Mouse (Mus musculus) urinary bladder, adult 18-20 months (tissue): ENCODE measurements around the gene Mlh3.
"Not testable (repeated sequence)": the region's sequence is repeated elsewhere in the genome, so short reads cannot be mapped to it uniquely, and the experiment has no call there.

Experiments used
- DNase-seq, 2 experiments: peaks; one replicate each; pipeline ENCODE4 v3.0.0; 2022; ENCODE audit warnings: low spot score in 2 of 2, mixed read lengths in 2 of 2

Gene Mlh3

GRCm38 (mm10) chr12:85270319-85270718, at the start of gene Mlh3:
Gene Mlh3 (minus strand): TSS chr12:85270599.
- peak; percentile 78 to 82 for DNase-seq

GRCm38 (mm10) chr12:85308651-85309050, 38.3 kb upstream of the Mlh3 start:
- DNase-seq: no peak

GRCm38 (mm10) chr12:85305247-85305892, 35.0 kb upstream of the Mlh3 start:
- DNase-seq: peak; percentile 57 to 80

- DNase-seq: no peak
Observed at GRCm38 (mm10) chr12:85304725-85305124, 34.3 kb upstream of the Mlh3 start.

GRCm38 (mm10) chr12:85303256-85303655, 32.9 kb upstream of the Mlh3 start:
- DNase-seq: no peak

- no peak for DNase-seq
Observed at GRCm38 (mm10) chr12:85298835-85299180, 28.4 kb upstream of the Mlh3 start.

GRCm38 (mm10) chr12:85298127-85298834, 27.9 kb upstream of the Mlh3 start:
- peak in 1 of 2 experiments; percentile 47 for DNase-seq

- no peak for DNase-seq
Observed at GRCm38 (mm10) chr12:85297345-85297997, 27.1 kb upstream of the Mlh3 start.

GRCm38 (mm10) chr12:85296915-85297314, 26.5 kb upstream of the Mlh3 start:
- DNase-seq: no peak

GRCm38 (mm10) chr12:85295506-85295905, 25.1 kb upstream of the Mlh3 start:
- DNase-seq: no peak

GRCm38 (mm10) chr12:85292906-85293305, 22.5 kb upstream of the Mlh3 start:
- DNase-seq: no peak

- DNase-seq: no peak
Observed at GRCm38 (mm10) chr12:85292288-85292687, 21.9 kb upstream of the Mlh3 start.

- DNase-seq: no peak
Observed at GRCm38 (mm10) chr12:85291541-85291940, 21.1 kb upstream of the Mlh3 start.

GRCm38 (mm10) chr12:85290633-85291032, 20.2 kb upstream of the Mlh3 start:
- no peak for DNase-seq

GRCm38 (mm10) chr12:85289157-85290000, 19.0 kb upstream of the Mlh3 start:
- peak in 1 of 2 experiments; percentile 39 for DNase-seq

GRCm38 (mm10) chr12:85288486-85289156, 18.2 kb upstream of the Mlh3 start, which contains the start of gene Zc2hc1c:
Gene Zc2hc1c (plus strand): TSS chr12:85288591.
- peak; percentile 76 to 88 for DNase-seq

- DNase-seq: peak; percentile 67 to 73
Observed at GRCm38 (mm10) chr12:85287809-85288485, 17.5 kb upstream of the Mlh3 start, which contains the start of gene Acyp1. Gene Acyp1 (minus strand): TSS chr12:85288438.

- no peak for DNase-seq
Observed at GRCm38 (mm10) chr12:85286941-85287340, 16.5 kb upstream of the Mlh3 start.

GRCm38 (mm10) chr12:85284996-85285395, 14.6 kb upstream of the Mlh3 start:
- no peak for DNase-seq

GRCm38 (mm10) chr12:85284331-85284730, 13.9 kb upstream of the Mlh3 start:
- no peak for DNase-seq

GRCm38 (mm10) chr12:85281756-85282155, 11.4 kb upstream of the Mlh3 start:
- DNase-seq: not testable (repeated sequence)
